8 mouse cellular contexts compared by ENCODE assay signal in the genomic region with DNA sequence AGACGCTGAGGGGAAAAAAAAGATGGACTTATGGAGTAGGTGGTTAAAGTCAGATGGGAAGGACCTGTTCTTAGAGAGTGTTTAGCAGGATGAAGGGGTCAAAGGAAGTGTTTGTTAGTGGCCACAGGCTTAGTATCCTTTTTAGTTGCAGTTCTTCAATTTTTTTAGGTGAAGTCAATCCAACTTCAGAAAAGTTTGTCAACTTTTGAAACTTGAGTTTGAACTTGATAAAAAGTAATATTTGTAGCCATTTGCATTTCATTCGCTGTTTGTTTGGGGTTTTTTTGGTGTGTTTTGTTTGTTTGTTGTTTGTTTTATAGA. TPM values are rescaled to one million over a fixed set of nuclear protein-coding genes. Genes with fewer than 3 reads are reported as not detected.
DNase-seq lines count a peak whose midpoint lies in the region; ATAC-seq and TF ChIP-seq lines count a peak whose summit lies in the region.

No protein-coding gene starts in this region.

- peak overlapping the region; percentile 84; the same call in 1 of the 2 replicates for H3K9ac ChIP-seq in kidney, embryonic 14.5 days (ENCODE audit: low read depth, low read length)
- H3K9ac ChIP-seq in hindbrain, embryonic 14.5 days: peak overlapping the region; percentile 91
- H3K9ac ChIP-seq in midbrain, embryonic 13.5 days (replicated peaks): peak overlapping the region; percentile 95; the same call in 1 of the 2 replicates

- DNase-seq in kidney, adult 11 months: no peak
- DNase-seq in hindbrain, embryonic 14.5 days (ENCODE audit: low spot score): no peak
- no peak for DNase-seq in adrenal gland, adult 8-10 months
- no peak for DNase-seq in layer of hippocampus, adult 8-10 months (ENCODE audit: low spot score in 2 of 2)
- no peak for DNase-seq in frontal cortex, postnatal 25 days (ENCODE audit: low spot score in 2 of 2)

- TF ChIP-seq CTCF in cortical plate, adult 2 months (IDR thresholded peaks at IDR 0.05; ENCODE audit: extremely low read depth, insufficient read depth, low read length): no peak

- 0 out of 2 replicates have a peak, but pooled peaks cover 6% of the 10 kb centered on the region for H3K4me1 ChIP-seq in kidney, embryonic 14.5 days (ENCODE audit: control insufficient read depth, insufficient read depth, low read length)
- H3K4me1 ChIP-seq in cortical plate, adult 2 months (ENCODE audit: control insufficient read depth, insufficient read depth, low read length): 0 out of 2 replicates have a peak, but pooled peaks cover 1% of the 10 kb centered on the region
- H3K4me1 ChIP-seq in hindbrain, embryonic 14.5 days (replicated peaks; ENCODE audit: control insufficient read depth, insufficient read depth, low read length): peaks cover 8% of the 10 kb centered on the region
- H3K4me1 ChIP-seq in midbrain, embryonic 13.5 days (replicated peaks): peaks cover 21% of the 10 kb centered on the region

- ATAC-seq in kidney, embryonic 14.5 days (ENCODE audit: low FRiP score, low TSS enrichment): no peak
- no peak for ATAC-seq in hindbrain, embryonic 14.5 days (ENCODE audit: low FRiP score)
- ATAC-seq in midbrain, embryonic 13.5 days: no peak

- no peaks in the 10 kb centered on the region for H3K27me3 ChIP-seq in kidney, embryonic 14.5 days (ENCODE audit: control insufficient read depth, insufficient read depth, low read length)
- H3K27me3 ChIP-seq in hindbrain, embryonic 14.5 days (ENCODE audit: control insufficient read depth, insufficient read depth, low read length): no peaks in the 10 kb centered on the region
- no peaks in the 10 kb centered on the region for H3K27me3 ChIP-seq in midbrain, embryonic 13.5 days

- H3K4me3 ChIP-seq in kidney, embryonic 14.5 days (ENCODE audit: low read length): peak overlapping the region; percentile 88
- H3K4me3 ChIP-seq in cortical plate, adult 2 months (ENCODE audit: insufficient read depth, low read length): peak overlapping the region; percentile 53; the same call in 1 of the 2 replicates
- peak overlapping the region; percentile 95 for H3K4me3 ChIP-seq in hindbrain, embryonic 14.5 days (replicated peaks; ENCODE audit: low read length)
- peak overlapping the region; percentile 95 for H3K4me3 ChIP-seq in midbrain, embryonic 13.5 days (replicated peaks)

- 50% methylated on average over 2 of the region's 2 CpGs for WGBS in kidney, embryonic 14.5 days
- WGBS in hindbrain, embryonic 14.5 days: 50% methylated on average over 2 of the region's 2 CpGs
- WGBS in midbrain, embryonic 13.5 days: 61% methylated on average over 2 of the region's 2 CpGs

- H3K27ac ChIP-seq in kidney, embryonic 14.5 days (ENCODE audit: low read depth, low read length): no peak overlapping the region
- no peak overlapping the region for H3K27ac ChIP-seq in cortical plate, adult 2 months (ENCODE audit: insufficient read depth, low read length)
- 0 out of 2 replicates have a peak overlapping the region, but pooled peaks have one; percentile 93 for H3K27ac ChIP-seq in hindbrain, embryonic 14.5 days
- H3K27ac ChIP-seq in midbrain, embryonic 13.5 days: no peak overlapping the region

- H3K36me3 ChIP-seq in kidney, embryonic 14.5 days (ENCODE audit: control insufficient read depth, insufficient read depth, low read length): no peaks in the 10 kb centered on the region
- H3K36me3 ChIP-seq in hindbrain, embryonic 14.5 days (replicated peaks; ENCODE audit: control insufficient read depth, insufficient read depth): peaks cover 3% of the 10 kb centered on the region; the same call in 1 of the 2 replicates
- peaks cover 8% of the 10 kb centered on the region for H3K36me3 ChIP-seq in midbrain, embryonic 13.5 days

- TF ChIP-seq POLR2A in cortical plate, adult 2 months (IDR thresholded peaks at IDR 0.05; ENCODE audit: extremely low read depth, insufficient read depth, low read length): no peak

- peak overlapping the region; percentile 91 for H3K4me2 ChIP-seq in kidney, embryonic 14.5 days (replicated peaks; ENCODE audit: low read depth, low read length)
- peak overlapping the region; percentile 92 for H3K4me2 ChIP-seq in hindbrain, embryonic 14.5 days (replicated peaks)
- H3K4me2 ChIP-seq in midbrain, embryonic 13.5 days (replicated peaks): peak overlapping the region; percentile 93

- H3K9me3 ChIP-seq in kidney, embryonic 14.5 days (ENCODE audit: control insufficient read depth, low read length): no peaks in the 10 kb centered on the region
- no peaks in the 10 kb centered on the region for H3K9me3 ChIP-seq in hindbrain, embryonic 14.5 days (ENCODE audit: control insufficient read depth, low read length)
- H3K9me3 ChIP-seq in midbrain, embryonic 13.5 days: no peaks in the 10 kb centered on the region; the same call in 1 of the 2 replicates

RNA-seq across cellular contexts. Expression of a gene that starts 1.2 kb away (rescaled TPM):
- polyA plus RNA-seq in kidney, embryonic 14.5 days (2014; fragmentation: Nextera tagmentation; extraction: Ambion mirVana): 6.0 and 10.4 TPM in 2 replicates
- 26.5 and 27.7 TPM in 2 replicates for polyA plus RNA-seq in cortical plate, adult 2 months (2012; rRNA removed)
- 26.3 and 28.1 TPM in 2 replicates for polyA plus RNA-seq in hindbrain, embryonic 14.5 days (2014; fragmentation: Nextera tagmentation; extraction: Ambion mirVana)
- 31.3 TPM in 2 replicates for polyA plus RNA-seq in midbrain, embryonic 13.5 days (2015; fragmentation: Nextera tagmentation; extraction: Ambion mirVana)
- 100 to 1,000 TPM in 2 of 4 experiments, 10 to 100 TPM in 2; 90.3 to 132 (median 108) TPM for total RNA-seq in adrenal gland, adult 8-10 months (2022)
- total RNA-seq in layer of hippocampus, adult 8-10 months (2022): 10 to 100 TPM; 41.4 to 54.5 (median 46.0) TPM
